Mouse (Mus musculus) ovary, postnatal 10 days (tissue): ENCODE measurements around the gene Msh2.

Experiments used
- DNase-seq: peaks from one replicate; pipeline ENCODE4 v3.0.0; 2022; ENCODE audit warnings: low spot score

The Msh2 gene

GRCm38 (mm10) chr17:87700101-87700500 lies 28.0 kb downstream of the Msh2 start:
- DNase-seq = no peak

GRCm38 (mm10) chr17:87724727-87725126 lies 52.6 kb downstream of the Msh2 start:
- DNase-seq = no peak

- no peak for DNase-seq
These were observed 54.6 kb downstream of the Msh2 start for GRCm38 (mm10) chr17:87726489-87727356.

- no peak for DNase-seq
These were observed 59.8 kb downstream of the Msh2 start for GRCm38 (mm10) chr17:87731962-87732361.

- DNase-seq = no peak
These were observed 62.3 kb downstream of the Msh2 start for GRCm38 (mm10) chr17:87734471-87734870.

GRCm38 (mm10) chr17:87737144-87737543 lies 65.0 kb downstream of the Msh2 start:
- no peak for DNase-seq

- no peak for DNase-seq
These were observed 67.7 kb downstream of the Msh2 start for GRCm38 (mm10) chr17:87739835-87740234.

- no peak for DNase-seq
These were observed 73.1 kb downstream of the Msh2 start for GRCm38 (mm10) chr17:87744985-87745925.

- DNase-seq = peak; percentile 9
These were observed 74.1 kb downstream of the Msh2 start for GRCm38 (mm10) chr17:87745926-87746888.

GRCm38 (mm10) chr17:87760315-87760714 lies 88.2 kb downstream of the Msh2 start:
- no peak for DNase-seq

GRCm38 (mm10) chr17:87763146-87763545 lies 91.0 kb downstream of the Msh2 start:
- no peak for DNase-seq

- DNase-seq = no peak
These were observed 92.9 kb downstream of the Msh2 start for GRCm38 (mm10) chr17:87765031-87765430.

GRCm38 (mm10) chr17:87766888-87767287 lies 94.8 kb downstream of the Msh2 start:
- DNase-seq = no peak

GRCm38 (mm10) chr17:87770766-87771165 lies 98.6 kb downstream of the Msh2 start:
- DNase-seq = no peak

- DNase-seq = no peak
These were observed 101.0 kb downstream of the Msh2 start for GRCm38 (mm10) chr17:87773175-87773574.
